Mouse (Mus musculus): ENCODE results near the gene C1galt1c1. TPM values are rescaled to one million over a fixed set of nuclear protein-coding genes. Genes with fewer than 3 reads are reported as not detected.

The C1galt1c1 gene
- total RNA-seq, 2 experiments from 2014 or later = 12.7 to 14.1 TPM

Other genes starting within 250 kb of the C1galt1c1 start
- 10 to 100 TPM; 47.4 to 49.7 TPM for gene Lamp2, start 178.6 kb downstream of the C1galt1c1 start, total RNA-seq (2021)
- gene Cul4b, start 58.9 kb downstream of the C1galt1c1 start, total RNA-seq (2021) = 10 to 100 TPM; 34.2 to 37.8 TPM
- 10 to 100 TPM; 98.1 to 99.0 TPM for gene Mcts1, start 34.5 kb downstream of the C1galt1c1 start, total RNA-seq (2021)
- under 1 TPM in 1 of 2 experiments, not detected in 1; 0.52 TPM for gene 6030498E09Rik, start 137.6 kb upstream of the C1galt1c1 start, total RNA-seq (2021)